ENCODE assay signal across 8 mouse cellular contexts in genomic region chrX:20819204-20819628, GRCm38 (mm10). TPM values are rescaled to one million over a fixed set of nuclear protein-coding genes. Genes with fewer than 3 reads are reported as not detected.
DNase-seq lines count a peak whose midpoint lies in the region; ATAC-seq lines count a peak whose summit lies in the region.

No protein-coding gene starts in this region.

- H3K4me3 ChIP-seq in intestine, embryonic 15.5 days (replicated peaks) = peak overlapping the region; percentile 30
- peak overlapping the region; percentile 13; the same call in 1 of the 2 replicates for H3K4me3 ChIP-seq in midbrain, embryonic 11.5 days (ENCODE audit: low read depth, low read length)

- H3K9me3 ChIP-seq in intestine, embryonic 15.5 days = no peaks in the 10 kb centered on the region
- H3K9me3 ChIP-seq in midbrain, embryonic 11.5 days (ENCODE audit: control insufficient read depth, low read length) = no peaks in the 10 kb centered on the region

- H3K36me3 ChIP-seq in intestine, embryonic 15.5 days = no peaks in the 10 kb centered on the region
- H3K36me3 ChIP-seq in midbrain, embryonic 11.5 days (ENCODE audit: control insufficient read depth, insufficient read depth, low read length) = no peaks in the 10 kb centered on the region

- H3K4me1 ChIP-seq in intestine, embryonic 15.5 days (replicated peaks) = no peaks in the 10 kb centered on the region
- no peaks in the 10 kb centered on the region; the same call in 1 of the 2 replicates for H3K4me1 ChIP-seq in midbrain, embryonic 11.5 days (ENCODE audit: control insufficient read depth, insufficient read depth, low read length)

- DNase-seq in adrenal gland, adult 2 months = peak; percentile 87
- DNase-seq in embryo, embryonic 11 days = peak; percentile 81
- peak; percentile 81 for DNase-seq in gastrocnemius, postnatal 25 days
- peak; percentile 85 for DNase-seq in left cerebral cortex, postnatal 4 days
- peak; percentile 96 for DNase-seq in midbrain, embryonic 11.5 days (ENCODE audit: low spot score, missing footprints)
- peak; percentile 82 for DNase-seq in right cerebral cortex, postnatal 4 days
- peak; percentile 70 for DNase-seq in yolk sac, embryonic 10.5 days (ENCODE audit: low spot score)

- 21% methylated on average over 18 of the region's 19 CpGs for WGBS in intestine, embryonic 15.5 days
- 33% methylated on average over 19 of the region's 19 CpGs for WGBS in midbrain, embryonic 11.5 days

- no peak overlapping the region for H3K27ac ChIP-seq in intestine, embryonic 15.5 days
- H3K27ac ChIP-seq in midbrain, embryonic 11.5 days (ENCODE audit: low read depth, low read length) = no peak overlapping the region

- H3K9ac ChIP-seq in intestine, embryonic 15.5 days = peak overlapping the region; percentile 30; the same call in 1 of the 2 replicates
- no peak overlapping the region for H3K9ac ChIP-seq in midbrain, embryonic 11.5 days (ENCODE audit: low read length)

- ATAC-seq in intestine, embryonic 15.5 days = peak; percentile 95
- peak; percentile 96 for ATAC-seq in midbrain, embryonic 11.5 days (ENCODE audit: low FRiP score)

- H3K4me2 ChIP-seq in intestine, embryonic 15.5 days (replicated peaks) = peak overlapping the region; percentile 61
- peak overlapping the region; percentile 34 for H3K4me2 ChIP-seq in midbrain, embryonic 11.5 days

- intact Hi-C loops in left cerebral cortex, postnatal 4 days (cut with DNase I) = no loop called here

- H3K27me3 ChIP-seq in intestine, embryonic 15.5 days (replicated peaks) = no peaks in the 10 kb centered on the region
- no peaks in the 10 kb centered on the region for H3K27me3 ChIP-seq in midbrain, embryonic 11.5 days (ENCODE audit: control insufficient read depth, insufficient read depth, low read length)

RNA-seq across cellular contexts. Expression of gene Araf, which starts 21.6 kb away (rescaled TPM):
- total RNA-seq in adrenal gland, adult 2 months (2021) = 100 to 1,000 TPM; 120 to 133 TPM
- 229 and 248 TPM in 2 replicates for polyA plus RNA-seq in adrenal gland, adult 2 months (2012; rRNA removed)
- 10 to 100 TPM; 83.6 to 84.7 TPM for total RNA-seq in gastrocnemius, postnatal 25 days (2021)
- polyA plus RNA-seq in intestine, embryonic 15.5 days (2015; fragmentation: Nextera tagmentation; extraction: Ambion mirVana) = 97.5 and 110 TPM in 2 replicates
- 100 to 1,000 TPM; 179 to 183 TPM for total RNA-seq in left cerebral cortex, postnatal 4 days (2021)
- polyA plus RNA-seq in midbrain, embryonic 11.5 days (2014; fragmentation: Nextera tagmentation; extraction: Ambion mirVana) = 92.9 and 98.3 TPM in 2 replicates

RNA-seq across cellular contexts. Expression of gene Timp1, which starts 50.8 kb away (rescaled TPM):
- total RNA-seq in adrenal gland, adult 2 months (2021) = 10 to 100 TPM; 20.7 to 45.5 TPM
- polyA plus RNA-seq in adrenal gland, adult 2 months (2012; rRNA removed) = 34.9 and 39.0 TPM in 2 replicates
- 1 to 10 TPM; 4.9 to 6.5 TPM for total RNA-seq in gastrocnemius, postnatal 25 days (2021)
- 18.2 and 20.0 TPM in 2 replicates for polyA plus RNA-seq in intestine, embryonic 15.5 days (2015; fragmentation: Nextera tagmentation; extraction: Ambion mirVana)
- 1 to 10 TPM; 2.2 to 2.4 TPM for total RNA-seq in left cerebral cortex, postnatal 4 days (2021)
- 8.1 and 8.4 TPM in 2 replicates for polyA plus RNA-seq in midbrain, embryonic 11.5 days (2014; fragmentation: Nextera tagmentation; extraction: Ambion mirVana)
